Mouse (Mus musculus): ENCODE results near the gene Pou3f3. TPM values are rescaled to one million over a fixed set of nuclear protein-coding genes. Genes with fewer than 3 reads are reported as not detected.

Gene Pou3f3
- polyA plus RNA-seq, 1 experiment: not detected

DNA sequence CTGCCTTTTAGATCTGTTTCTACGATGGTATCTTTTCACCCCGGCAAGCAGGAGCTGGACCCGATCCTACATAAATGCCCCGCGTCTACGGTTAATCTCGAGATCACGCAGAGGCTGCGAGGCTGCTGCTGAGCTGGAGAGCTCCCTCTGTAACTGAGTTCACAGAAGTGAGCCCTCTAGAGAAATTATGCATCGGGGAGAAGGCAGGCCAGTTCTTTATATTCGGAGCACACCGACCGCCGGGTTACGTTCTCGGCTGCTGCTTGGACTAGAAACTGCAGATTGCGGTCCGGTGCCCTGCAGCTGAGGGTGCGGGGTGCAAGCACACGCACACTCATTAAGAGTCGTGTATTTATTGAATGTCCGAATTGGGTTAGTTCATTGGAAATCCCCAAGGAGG, 1.7 kb upstream of the Pou3f3 start:
- Histone ChIP-seq H3K4me1 (ENCODE audit: control insufficient read depth, insufficient read depth, low read length) (no peaks in the 10 kb centered on the region), H3K27ac (ENCODE audit: insufficient read depth, low read depth, low read length) (no peak overlapping the region), H3K4me3 (ENCODE audit: insufficient read depth, low read length) (peak overlapping the region; percentile 24)
- TF ChIP-seq CTCF (IDR thresholded peaks at IDR 0.05; ENCODE audit: low read depth, low read length) (no peak), POLR2A (IDR thresholded peaks at IDR 0.05; ENCODE audit: borderline replicate concordance, low read depth, low read length) (no peak)

GRCm38 (mm10) chr1:42694290-42694664, 1.3 kb upstream of the Pou3f3 start:
- H3K4me1 ChIP-seq (ENCODE audit: control insufficient read depth, insufficient read depth, low read length): no peaks in the 10 kb centered on the region
- peak overlapping the region; percentile 24 for H3K4me3 ChIP-seq (ENCODE audit: insufficient read depth, low read length)
- no peak overlapping the region for H3K27ac ChIP-seq (ENCODE audit: insufficient read depth, low read depth, low read length)
- TF ChIP-seq CTCF (IDR thresholded peaks at IDR 0.05; ENCODE audit: low read depth, low read length) (no peak), POLR2A (IDR thresholded peaks at IDR 0.05; ENCODE audit: borderline replicate concordance, low read depth, low read length) (no peak)

DNA sequence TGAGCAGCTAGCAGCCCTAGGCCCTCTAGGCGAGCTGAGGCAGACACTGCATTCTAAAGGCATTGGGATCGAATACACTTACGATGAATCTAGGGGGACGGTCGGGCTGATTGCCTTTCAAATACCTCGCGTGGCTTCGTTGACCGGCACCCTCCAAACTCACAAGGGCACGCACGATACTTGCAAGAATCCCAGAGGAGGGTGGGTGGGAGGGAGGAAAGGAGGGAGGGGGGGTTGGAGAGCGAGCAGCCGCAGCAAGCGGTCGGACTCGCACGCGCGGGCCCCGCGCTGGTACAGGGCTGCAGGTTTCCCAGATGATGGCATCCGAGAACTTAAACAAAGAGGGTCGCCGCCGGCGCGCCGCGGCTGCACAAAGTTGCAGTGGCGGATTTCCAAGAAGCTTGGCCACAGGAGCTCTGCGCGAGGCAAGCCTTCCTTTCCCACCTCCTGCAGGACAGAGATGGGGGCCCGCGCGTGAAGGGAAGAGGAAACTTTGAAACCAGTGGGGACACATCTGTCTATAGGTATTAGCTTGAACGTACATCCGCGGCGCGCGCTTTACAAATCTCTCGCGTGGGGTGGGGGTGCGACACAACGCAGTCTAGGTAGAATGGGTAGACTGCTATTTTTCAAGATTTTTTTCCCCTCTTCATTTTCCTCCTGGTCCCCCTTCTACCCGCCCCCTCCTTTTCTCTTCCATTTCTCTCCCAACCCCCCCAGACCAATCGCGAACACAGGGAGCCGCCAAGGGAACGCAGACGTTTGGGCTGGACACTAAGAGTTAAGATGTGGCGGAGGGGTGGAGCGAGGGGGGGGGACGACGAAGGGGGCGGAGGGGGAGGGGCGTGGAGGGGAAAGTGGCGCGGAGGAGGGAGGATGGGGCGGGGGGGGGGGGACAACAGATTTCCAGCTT, 647 bp upstream of the Pou3f3 start:
- H3K4me1 ChIP-seq (ENCODE audit: control insufficient read depth, insufficient read depth, low read length): no peaks in the 10 kb centered on the region
- no peak overlapping the region for H3K27ac ChIP-seq (ENCODE audit: insufficient read depth, low read depth, low read length)
- TF ChIP-seq CTCF (IDR thresholded peaks at IDR 0.05; ENCODE audit: low read depth, low read length) (no peak), POLR2A (IDR thresholded peaks at IDR 0.05; ENCODE audit: borderline replicate concordance, low read depth, low read length) (no peak)
- H3K4me3 ChIP-seq (ENCODE audit: insufficient read depth, low read length): peak overlapping the region; percentile 24

DNA sequence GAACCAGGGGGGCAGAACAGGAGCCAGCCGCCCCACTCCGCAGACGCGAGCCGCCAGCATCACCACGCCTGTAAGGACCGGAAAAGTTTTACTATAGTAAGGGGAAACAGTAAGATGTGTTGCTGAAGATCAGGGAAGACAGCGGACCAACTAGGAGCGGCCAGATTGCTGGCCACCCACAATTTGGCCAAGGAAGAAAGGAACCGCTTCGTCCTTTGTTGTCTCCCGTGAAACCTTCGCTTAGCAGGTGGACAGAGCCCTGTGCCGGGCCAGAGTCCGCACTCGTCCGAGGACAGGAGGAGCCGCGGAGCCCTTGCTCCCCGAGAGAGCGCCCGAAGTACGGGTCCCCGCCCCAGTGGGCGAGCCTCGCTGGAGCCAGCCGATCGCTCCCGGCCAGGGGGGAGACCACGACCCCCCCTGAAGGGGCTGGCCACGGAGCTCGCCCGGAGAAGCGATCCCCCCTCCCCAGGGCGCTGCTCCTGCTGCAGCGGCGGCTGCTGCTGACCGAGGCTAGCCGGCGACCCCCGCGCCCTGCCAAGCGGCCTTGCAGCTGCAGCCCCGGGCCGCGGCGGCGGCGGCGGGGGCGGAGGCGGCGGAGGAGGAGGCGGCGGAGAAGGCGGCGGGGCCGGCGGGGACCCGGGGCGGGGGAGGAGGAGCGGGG, 933 bp downstream of the Pou3f3 start:
- no peak for TF ChIP-seq POLR2A (IDR thresholded peaks at IDR 0.05; ENCODE audit: borderline replicate concordance, low read depth, low read length)
- no peak for TF ChIP-seq CTCF (IDR thresholded peaks at IDR 0.05; ENCODE audit: low read depth, low read length)
- no peak overlapping the region for H3K27ac ChIP-seq (ENCODE audit: insufficient read depth, low read depth, low read length)
- H3K4me1 ChIP-seq (ENCODE audit: control insufficient read depth, insufficient read depth, low read length): no peaks in the 10 kb centered on the region
- no peak overlapping the region for H3K4me3 ChIP-seq (ENCODE audit: insufficient read depth, low read length)

GRCm38 (mm10) chr1:42697321-42697755, 1.8 kb downstream of the Pou3f3 start:
- no peak for TF ChIP-seq POLR2A (IDR thresholded peaks at IDR 0.05; ENCODE audit: borderline replicate concordance, low read depth, low read length)
- TF ChIP-seq CTCF (IDR thresholded peaks at IDR 0.05; ENCODE audit: low read depth, low read length): no peak
- Histone ChIP-seq H3K27ac (ENCODE audit: insufficient read depth, low read depth, low read length) (no peak overlapping the region), H3K4me3 (ENCODE audit: insufficient read depth, low read length) (no peak overlapping the region), H3K4me1 (ENCODE audit: control insufficient read depth, insufficient read depth, low read length) (no peaks in the 10 kb centered on the region)

DNA sequence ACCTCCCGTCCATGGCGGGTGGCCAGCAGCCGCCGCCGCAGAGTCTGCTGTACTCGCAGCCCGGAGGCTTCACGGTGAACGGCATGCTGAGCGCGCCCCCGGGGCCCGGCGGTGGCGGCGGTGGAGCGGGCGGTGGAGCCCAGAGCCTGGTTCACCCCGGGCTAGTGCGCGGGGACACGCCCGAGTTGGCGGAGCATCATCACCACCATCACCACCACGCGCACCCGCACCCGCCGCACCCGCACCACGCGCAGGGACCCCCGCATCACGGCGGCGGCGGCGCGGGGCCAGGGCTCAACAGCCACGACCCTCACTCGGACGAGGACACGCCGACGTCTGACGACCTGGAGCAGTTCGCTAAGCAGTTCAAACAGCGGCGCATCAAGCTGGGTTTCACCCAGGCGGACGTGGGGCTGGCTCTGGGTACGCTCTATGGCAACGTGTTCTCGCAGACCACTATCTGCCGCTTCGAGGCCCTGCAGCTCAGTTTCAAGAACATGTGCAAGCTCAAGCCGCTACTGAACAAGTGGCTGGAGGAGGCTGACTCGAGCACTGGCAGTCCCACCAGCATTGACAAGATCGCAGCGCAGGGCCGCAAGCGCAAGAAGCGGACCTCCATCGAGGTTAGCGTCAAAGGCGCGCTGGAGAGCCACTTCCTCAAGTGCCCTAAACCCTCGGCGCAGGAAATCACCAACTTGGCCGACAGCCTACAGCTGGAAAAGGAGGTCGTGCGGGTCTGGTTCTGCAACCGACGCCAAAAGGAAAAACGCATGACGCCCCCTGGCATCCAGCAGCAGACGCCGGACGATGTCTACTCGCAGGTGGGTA, 2.4 kb downstream of the Pou3f3 start:
- Histone ChIP-seq H3K4me1 (ENCODE audit: control insufficient read depth, insufficient read depth, low read length) (no peaks in the 10 kb centered on the region), H3K4me3 (ENCODE audit: insufficient read depth, low read length) (peak overlapping the region; percentile 15; the same call in 1 of the 2 replicates), H3K27ac (ENCODE audit: insufficient read depth, low read depth, low read length) (no peak overlapping the region)
- TF ChIP-seq CTCF (IDR thresholded peaks at IDR 0.05; ENCODE audit: low read depth, low read length): no peak
- no peak for TF ChIP-seq POLR2A (IDR thresholded peaks at IDR 0.05; ENCODE audit: borderline replicate concordance, low read depth, low read length)

GRCm38 (mm10) chr1:42698584-42699333, 3.2 kb downstream of the Pou3f3 start:
- Histone ChIP-seq H3K4me3 (ENCODE audit: insufficient read depth, low read length) (no peak overlapping the region; the same call in 1 of the 2 replicates), H3K27ac (ENCODE audit: insufficient read depth, low read depth, low read length) (no peak overlapping the region)
- TF ChIP-seq POLR2A (IDR thresholded peaks at IDR 0.05; ENCODE audit: borderline replicate concordance, low read depth, low read length): no peak
- no peak for TF ChIP-seq CTCF (IDR thresholded peaks at IDR 0.05; ENCODE audit: low read depth, low read length)

DNA sequence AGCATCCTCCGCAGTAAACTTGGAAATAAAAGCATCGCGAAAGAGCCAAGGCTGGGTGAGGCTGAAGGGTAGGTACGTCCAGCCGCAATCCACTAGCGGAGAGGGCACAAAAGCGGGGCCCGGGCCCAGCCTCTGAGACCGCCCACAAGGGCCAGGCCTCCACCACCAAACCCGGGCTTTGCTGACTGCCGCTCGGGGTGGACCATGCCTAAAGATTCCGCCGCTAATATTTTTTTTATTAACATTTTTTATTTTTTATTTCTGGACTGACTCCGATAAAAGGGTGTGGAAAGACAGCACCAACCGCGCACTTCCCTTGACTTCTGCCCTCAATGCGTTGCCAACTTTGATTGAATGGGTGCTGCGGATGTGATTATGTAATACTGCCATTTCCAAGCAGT, 3.9 kb downstream of the Pou3f3 start:
- Histone ChIP-seq H3K4me1 (ENCODE audit: control insufficient read depth, insufficient read depth, low read length) (no peaks in the 10 kb centered on the region), H3K4me3 (ENCODE audit: insufficient read depth, low read length) (no peak overlapping the region), H3K27ac (ENCODE audit: insufficient read depth, low read depth, low read length) (no peak overlapping the region)
- TF ChIP-seq POLR2A (IDR thresholded peaks at IDR 0.05; ENCODE audit: borderline replicate concordance, low read depth, low read length): no peak
- TF ChIP-seq CTCF (IDR thresholded peaks at IDR 0.05; ENCODE audit: low read depth, low read length): no peak

More at GRCm38 (mm10) chr1:42698584-42699333, 3.2 kb downstream of the Pou3f3 start:
- H3K4me1 ChIP-seq (ENCODE audit: control insufficient read depth, insufficient read depth, low read length): no peaks in the 10 kb centered on the region

DNA sequence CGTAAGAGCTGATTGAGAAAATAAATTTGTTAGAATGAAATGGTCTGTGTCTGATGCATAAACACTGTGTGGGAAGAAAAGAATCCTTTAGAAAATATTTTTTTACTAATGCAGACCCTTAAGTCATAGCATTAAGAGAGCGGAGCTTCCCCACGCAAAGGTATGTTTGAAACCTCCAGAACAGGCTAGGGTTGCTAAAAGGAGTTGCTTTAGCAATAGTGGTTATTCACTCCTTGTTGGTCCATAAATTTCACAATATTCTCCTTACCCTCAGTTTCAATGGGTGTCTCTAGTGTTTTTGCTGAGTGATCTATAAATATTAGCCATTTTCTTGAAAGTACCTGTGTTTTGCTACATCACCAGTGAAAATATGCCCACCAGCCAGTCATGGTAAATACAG, 4.6 kb downstream of the Pou3f3 start:
- no peak overlapping the region for H3K27ac ChIP-seq (ENCODE audit: insufficient read depth, low read depth, low read length)
- H3K4me3 ChIP-seq (ENCODE audit: insufficient read depth, low read length): no peak overlapping the region
- TF ChIP-seq CTCF (IDR thresholded peaks at IDR 0.05; ENCODE audit: low read depth, low read length): no peak
- TF ChIP-seq POLR2A (IDR thresholded peaks at IDR 0.05; ENCODE audit: borderline replicate concordance, low read depth, low read length): no peak
- H3K4me1 ChIP-seq (ENCODE audit: control insufficient read depth, insufficient read depth, low read length): no peaks in the 10 kb centered on the region

Measured in bone marrow macrophage, adult 2 months (primary cell).